Mouse (Mus musculus) frontal cortex, adult (tissue): ENCODE measurements around the gene Dhps.
"Not testable (repeated sequence)": the region's sequence is repeated elsewhere in the genome, so short reads cannot be mapped to it uniquely, and the experiment has no call there.

Experiments used
- ATAC-seq: cut with Nextera tagmentation; 2 replicates; pipeline ENCODE4 v1.9.2; 2017; ENCODE audit warnings: mild to moderate bottlenecking, moderate library complexity, mixed read lengths; ENCODE audit not compliant: low TSS enrichment

Dhps gene

DNA sequence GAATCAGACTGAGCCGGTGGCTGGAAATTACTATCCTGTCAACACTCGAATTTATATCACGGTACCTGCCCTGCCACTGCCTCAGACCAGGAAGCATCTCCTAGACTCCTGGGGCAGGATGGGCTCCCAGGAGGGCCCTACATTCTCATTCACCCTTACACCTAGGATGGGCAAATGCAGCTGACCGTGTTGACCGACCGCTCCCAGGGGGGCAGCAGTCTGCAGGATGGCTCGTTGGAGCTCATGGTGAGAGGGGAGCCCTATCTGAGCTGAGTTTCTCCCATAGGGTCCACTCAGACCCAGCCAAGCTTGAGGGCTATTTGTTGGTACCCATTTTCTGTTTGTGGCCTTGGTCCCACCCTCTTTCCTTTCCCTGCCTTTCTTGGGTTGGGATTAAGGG, 24.0 kb downstream of the Dhps start:
- ATAC-seq: no peak

- no peak for ATAC-seq
These were observed 24.6 kb downstream of the Dhps start for GRCm38 (mm10) chr8:85096196-85096595.

GRCm38 (mm10) chr8:85096850-85097249, 25.3 kb downstream of the Dhps start:
- no peak for ATAC-seq

DNA sequence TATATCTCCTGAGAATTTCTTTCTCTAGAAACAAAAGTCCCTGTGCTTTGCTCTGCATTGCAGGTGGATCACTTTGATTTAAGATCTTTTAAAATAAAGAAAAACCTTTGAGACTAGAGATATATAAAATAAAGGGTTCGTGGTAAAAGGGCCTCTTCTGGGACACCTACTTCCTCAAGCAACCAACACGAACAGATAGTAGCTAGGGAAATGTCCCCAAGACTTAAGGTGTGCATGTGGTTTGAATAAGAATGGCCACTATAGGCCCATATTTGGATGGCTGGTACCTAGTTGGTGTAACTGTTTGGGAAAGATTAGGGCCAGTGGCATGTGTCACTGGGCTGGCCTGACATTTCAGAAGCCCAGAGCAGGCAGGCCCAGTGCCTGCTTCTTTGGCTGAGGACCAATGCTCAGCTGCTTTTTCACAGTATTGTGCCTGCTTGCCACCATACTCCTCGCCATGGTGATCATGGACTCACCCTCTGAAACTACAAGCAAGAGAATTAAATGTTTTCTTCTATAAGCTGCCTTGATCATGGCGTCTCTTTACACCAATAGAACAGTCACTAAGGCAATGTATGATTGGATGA, 28.6 kb downstream of the Dhps start:
- ATAC-seq: no peak

DNA sequence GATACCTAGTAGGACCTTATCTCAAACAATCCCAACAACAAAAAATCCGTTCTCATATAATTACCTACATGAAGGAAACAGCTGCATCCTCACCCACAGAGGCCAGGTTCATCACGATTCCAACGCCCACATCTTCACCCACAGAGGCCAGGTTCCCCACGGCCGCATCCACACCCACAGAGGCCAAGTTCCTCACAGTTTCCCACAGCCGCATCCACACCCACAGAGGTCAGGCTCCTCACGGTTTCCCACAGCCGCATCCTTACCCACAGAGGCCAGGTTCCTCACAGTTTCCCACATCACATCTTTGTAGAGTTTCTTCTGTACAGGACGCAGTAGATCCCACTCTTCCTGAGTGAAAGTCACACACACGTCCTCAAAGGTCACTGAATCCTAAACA, 41.7 kb downstream of the Dhps start:
- no peak for ATAC-seq

- ATAC-seq: no peak
These were observed 43.9 kb downstream of the Dhps start for GRCm38 (mm10) chr8:85115501-85115900.

DNA sequence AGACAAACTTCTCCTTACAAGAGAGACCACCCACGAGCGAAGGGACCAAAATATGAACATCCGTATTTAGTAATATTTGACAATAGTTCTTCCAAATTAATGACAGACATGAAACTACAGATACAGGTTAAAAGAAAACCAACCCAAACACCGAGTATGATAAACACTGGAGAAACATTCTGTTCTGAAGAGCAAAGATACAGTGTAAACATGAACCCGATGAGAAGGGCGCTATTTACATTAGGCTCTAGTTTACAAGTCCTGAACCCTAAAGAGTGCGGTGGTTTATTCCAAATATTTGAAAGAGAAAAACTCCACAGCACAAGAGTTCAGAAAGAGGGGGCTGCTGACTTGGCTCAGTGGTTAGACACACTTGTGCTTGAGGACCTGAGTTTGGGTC, 45.4 kb downstream of the Dhps start:
- ATAC-seq: no peak

- peak; percentile 97 for ATAC-seq
These were observed 47.8 kb downstream of the Dhps start for GRCm38 (mm10) chr8:85119052-85119981.

DNA sequence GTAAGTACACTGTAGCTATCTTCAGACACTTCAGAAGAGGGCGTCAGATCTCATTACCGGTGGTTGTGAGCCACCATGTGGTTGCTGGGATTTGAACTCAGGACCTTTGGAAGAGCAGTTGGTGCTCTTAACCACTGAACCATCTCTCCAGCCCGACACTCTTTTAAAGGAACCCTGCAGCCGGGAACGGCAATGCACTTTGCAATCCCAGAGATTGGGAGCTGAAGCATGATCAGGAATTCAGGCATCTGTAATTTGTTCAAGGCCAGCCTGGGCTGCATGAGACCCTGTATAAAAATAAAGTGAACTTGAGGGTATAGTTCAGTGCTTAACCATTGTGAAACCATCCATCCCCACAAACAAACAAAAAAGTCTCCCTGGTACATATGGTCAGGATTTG, 48.7 kb downstream of the Dhps start:
- not testable (repeated sequence) for ATAC-seq

DNA sequence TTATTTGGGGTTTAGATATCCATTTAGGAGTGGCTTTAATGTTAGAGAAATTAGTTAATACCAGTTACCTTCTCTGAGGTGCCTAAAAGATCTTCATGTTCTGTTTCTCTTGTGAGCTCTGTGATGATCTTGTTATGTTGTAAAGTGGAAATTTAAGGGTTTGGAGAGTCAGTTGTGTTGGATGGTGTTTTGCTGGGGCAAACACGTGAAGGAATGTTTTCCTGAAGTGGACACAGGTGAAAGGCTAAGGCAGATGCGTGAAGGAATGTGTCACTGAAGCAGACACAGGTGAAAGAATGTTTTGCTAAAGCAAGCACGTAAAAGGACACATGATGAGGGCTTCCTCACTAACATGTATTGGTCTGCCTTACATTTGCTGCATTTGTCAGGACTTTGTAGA, 51.4 kb downstream of the Dhps start, which contains the start of gene Zfp791:
TSS of gene Zfp791 (minus strand) at position 101 of the 400 bp plus-strand sequence.
- no peak for ATAC-seq

- no peak for ATAC-seq
These were observed 52.1 kb downstream of the Dhps start for GRCm38 (mm10) chr8:85123691-85124090.
